Mouse (Mus musculus) brain, embryonic 14.5 days (tissue): Measurements from ENCODE around the gene Eno2. TPM values are rescaled to one million over a fixed set of nuclear protein-coding genes. Genes with fewer than 3 reads are reported as not detected.

Experiments used
- DNase-seq: peaks from one replicate; pipeline ENCODE4 v3.0.0-alpha.2; 2011; ENCODE audit warnings: low read depth
- CTCF ChIP-seq: fragments of 200-500 bp; IDR thresholded peaks from 2 replicates; pipeline ENCODE4 v1.5.1; 2012; ENCODE audit warnings: inconsistent platforms, mild to moderate bottlenecking, moderate library complexity, borderline replicate concordance; ENCODE audit not compliant: insufficient read depth, insufficient read length; ENCODE audit errors: extremely low read depth
- POLR2A ChIP-seq: fragments of 200-500 bp; IDR thresholded peaks from 2 replicates; pipeline ENCODE4 v1.6.1; 2012; ENCODE audit warnings: mild to moderate bottlenecking, inconsistent platforms, borderline replicate concordance; ENCODE audit not compliant: poor library complexity, insufficient read depth, insufficient read length, severe bottlenecking; ENCODE audit errors: extremely low read depth
- polyA plus RNA-seq: library from polyadenylated mRNA; depleted of rRNA; stranded (reverse); fragments of >200 nt; gene quantifications from 2 replicates; pipeline ENCODE4 v1.2.3, GENCODE M21; 2012

Eno2 gene
- polyA plus RNA-seq, 1 experiment, result 69.6 TPM

DNA sequence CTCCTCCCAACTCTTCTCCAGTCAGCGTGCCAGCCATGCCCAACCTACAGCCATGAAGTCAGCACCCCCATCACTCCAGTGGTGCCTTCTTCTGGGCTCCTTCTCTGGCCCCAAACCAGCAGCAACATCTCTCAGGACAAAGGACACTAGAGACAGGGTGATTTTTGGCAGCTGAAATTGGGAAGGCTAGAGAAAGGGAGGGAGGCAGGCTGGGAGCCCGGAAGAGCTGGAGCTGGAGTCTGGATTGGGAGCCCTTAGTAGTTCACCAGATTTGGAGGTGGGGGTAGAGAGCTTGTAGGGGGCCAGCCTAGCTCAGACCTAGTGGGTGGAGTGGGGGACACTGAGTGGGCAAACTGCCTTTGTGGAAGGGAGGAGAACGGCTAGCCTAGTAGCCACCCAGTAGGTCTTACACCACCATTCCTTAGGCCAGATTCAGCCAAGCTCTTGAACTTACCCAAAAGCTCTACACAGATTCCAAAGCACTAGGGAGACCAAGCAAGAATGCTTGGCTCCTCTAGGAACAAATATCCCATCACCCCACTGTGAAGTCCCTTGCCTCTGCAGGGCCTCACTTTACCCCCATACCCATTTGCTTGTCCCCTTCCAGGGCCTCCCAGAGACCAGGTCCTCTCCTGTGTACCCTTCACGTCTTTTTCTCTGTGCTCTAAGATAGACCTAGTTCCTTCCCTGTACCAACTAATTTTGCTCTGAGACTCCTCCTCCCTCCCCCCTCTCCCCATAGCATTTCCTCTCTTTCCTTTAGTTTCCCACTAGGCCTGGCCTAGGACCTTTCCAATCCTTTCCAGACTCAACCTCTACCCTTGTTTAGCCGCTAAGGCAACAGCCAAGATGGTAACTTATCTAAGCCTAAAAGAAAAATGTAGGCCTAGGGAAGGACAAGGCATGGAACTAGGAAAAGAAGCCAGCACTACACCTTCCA, 11.3 kb downstream of the Eno2 start:
- TF ChIP-seq POLR2A, result no peak
- TF ChIP-seq CTCF, result no peak
- DNase-seq, result peak; percentile 89

DNA sequence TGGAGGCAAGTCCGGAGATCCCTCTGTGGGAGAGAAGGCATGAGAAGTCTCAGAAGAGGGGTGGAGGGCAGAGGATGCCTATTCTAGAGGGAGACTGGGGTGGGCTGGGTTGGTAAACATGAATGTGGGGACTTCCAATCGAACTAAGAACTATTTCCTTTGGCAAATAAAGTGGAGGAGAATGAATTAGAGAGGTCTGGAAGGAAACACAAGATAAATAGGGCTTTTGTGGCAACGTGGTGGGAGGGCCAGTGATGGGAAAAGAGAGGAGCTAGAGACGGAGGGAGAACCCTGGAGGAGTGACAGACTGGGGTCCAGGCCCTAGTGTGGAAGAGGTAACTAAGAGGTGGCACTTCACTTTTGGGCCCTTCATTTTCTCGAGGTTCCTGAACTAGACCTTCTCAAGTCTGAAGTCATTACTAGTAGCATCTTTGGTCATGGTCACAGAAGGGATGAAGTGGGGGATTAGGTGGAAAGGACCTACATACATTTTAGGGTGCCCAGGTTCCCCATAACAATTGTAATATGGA, 12.1 kb downstream of the Eno2 start:
- DNase-seq, result no peak
- TF ChIP-seq CTCF (no peak), POLR2A (no peak)

- DNase-seq, result peak; percentile 93
- TF ChIP-seq CTCF (no peak), POLR2A (no peak)
Observed at GRCm38 (mm10) chr6:124756652-124757350, 12.7 kb downstream of the Eno2 start.

- TF ChIP-seq CTCF (no peak), POLR2A (no peak)
- peak; percentile 87 for DNase-seq
Observed at GRCm38 (mm10) chr6:124755831-124756595, 13.5 kb downstream of the Eno2 start, which contains the start of the genes Gm45234 and Atn1. Gene Gm45234, minus strand, starts transcription at chr6:124756021. Gene Atn1, minus strand, starts transcription at chr6:124756524.

- TF ChIP-seq CTCF (no peak), POLR2A (no peak)
- DNase-seq, result no peak
Observed at GRCm38 (mm10) chr6:124755306-124755705, 14.2 kb downstream of the Eno2 start.

DNA sequence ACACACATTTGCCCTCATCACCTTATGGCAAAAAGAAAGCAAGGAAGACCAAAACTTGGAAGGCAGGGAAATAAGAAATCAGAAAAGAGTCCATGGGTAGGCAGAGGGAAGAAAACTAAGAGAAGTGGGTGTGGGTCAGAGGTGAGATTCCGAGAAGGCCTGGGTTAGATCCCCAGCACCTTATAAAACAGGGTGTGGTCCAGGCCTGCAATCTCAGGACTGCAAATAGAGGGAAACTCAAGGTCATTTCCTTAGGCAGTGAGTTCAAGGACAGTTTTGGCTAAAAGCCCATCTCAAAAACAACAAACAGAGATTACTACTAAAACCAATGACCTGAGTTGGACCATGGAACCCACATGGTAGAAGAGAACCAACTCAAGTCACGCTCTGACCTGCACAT, 15.6 kb downstream of the Eno2 start:
- DNase-seq, result no peak
- TF ChIP-seq POLR2A (no peak), CTCF (no peak)

DNA sequence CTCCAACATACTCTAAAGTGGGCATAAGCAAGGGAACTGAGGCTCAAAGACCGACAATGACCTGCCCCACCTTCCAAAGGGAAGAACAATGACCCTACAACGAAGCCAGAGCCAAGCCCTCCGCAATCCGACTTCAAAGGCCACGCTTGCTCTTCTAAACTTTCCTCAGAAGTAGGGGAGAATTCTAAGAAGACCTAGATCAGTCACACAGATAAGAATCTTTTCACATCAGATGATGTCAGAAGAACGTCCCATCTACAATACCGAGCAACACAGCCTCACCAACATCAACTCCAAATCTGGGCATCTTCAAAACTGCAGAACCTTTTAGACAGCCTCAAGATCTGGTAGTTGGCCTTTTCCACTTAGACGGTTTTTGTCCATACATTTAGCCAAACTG, 19.1 kb downstream of the Eno2 start:
- DNase-seq, result no peak
- TF ChIP-seq CTCF, result no peak
- no peak for TF ChIP-seq POLR2A

- no peak for DNase-seq
Observed at GRCm38 (mm10) chr6:124746654-124747632, 22.5 kb downstream of the Eno2 start.

DNA sequence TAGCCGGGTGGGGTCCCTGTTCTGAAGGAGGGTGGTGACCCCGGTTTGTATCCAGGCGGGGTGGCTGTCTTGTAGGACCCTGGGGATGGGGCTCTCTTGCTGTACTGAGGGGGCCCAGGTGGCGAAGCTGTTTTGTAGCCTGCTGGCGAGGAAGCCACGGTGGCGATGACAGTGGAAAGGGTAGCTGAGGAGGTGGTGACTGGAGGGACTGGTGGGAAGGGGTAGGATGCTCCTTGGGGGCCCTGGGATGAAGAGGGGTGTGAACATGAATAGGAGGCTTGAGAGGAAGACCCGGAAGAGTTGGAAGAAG, 23.2 kb downstream of the Eno2 start:
- no peak for TF ChIP-seq POLR2A
- DNase-seq, result no peak

More at GRCm38 (mm10) chr6:124746654-124747632, 22.5 kb downstream of the Eno2 start:
- no peak for TF ChIP-seq POLR2A
- no peak for TF ChIP-seq CTCF
